Mouse (Mus musculus): ENCODE measurements around the gene Rsu1. TPM values are rescaled to one million over a fixed set of nuclear protein-coding genes. Genes with fewer than 3 reads are reported as not detected.

The Rsu1 gene
- polyA plus RNA-seq, 1 experiment from 2014 or later: 140 TPM

DNA sequence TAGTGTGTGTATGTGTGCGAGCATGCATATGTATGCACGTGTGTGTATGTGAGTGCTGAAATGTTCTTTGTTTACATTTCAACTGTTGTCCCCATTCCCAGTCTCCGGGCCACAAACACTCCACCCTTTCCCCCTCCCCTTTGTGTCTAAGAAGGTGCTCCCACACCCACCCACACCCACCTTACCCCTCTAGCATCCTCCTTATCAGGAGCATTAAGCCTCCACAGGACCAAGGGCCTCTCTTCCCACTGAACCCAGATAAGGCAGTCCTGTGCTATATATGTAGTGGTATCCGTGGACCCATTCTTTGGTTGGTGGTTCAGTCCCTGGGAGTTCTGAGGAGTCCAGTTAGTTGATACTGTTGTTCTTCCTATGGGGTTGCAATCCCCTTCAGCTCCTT, 226.7 kb downstream of the Rsu1 start:
- no peak overlapping the region for H3K4me2 ChIP-seq (ENCODE audit: low read depth, low read length)
- no peak overlapping the region for H3K4me3 ChIP-seq (ENCODE audit: low read depth, low read length)
- no peaks in the 10 kb centered on the region for H3K36me3 ChIP-seq (ENCODE audit: control insufficient read depth, insufficient read depth, low read length)
- no peaks in the 10 kb centered on the region for H3K27me3 ChIP-seq (replicated peaks; ENCODE audit: control insufficient read depth, insufficient read depth, low read length)
- H3K27ac ChIP-seq (replicated peaks; ENCODE audit: low read depth, low read length): no peak overlapping the region
- ATAC-seq (ENCODE audit: low read depth) (no peak), DNase-seq (ENCODE audit: low spot score) (no peak)
- H3K4me1 ChIP-seq (ENCODE audit: control insufficient read depth, insufficient read depth, low read length): no peaks in the 10 kb centered on the region
- H3K9me3 ChIP-seq (ENCODE audit: control insufficient read depth, low read length): 0 out of 2 replicates have a peak, but pooled peaks cover 4% of the 10 kb centered on the region
- WGBS: 91% methylated on average over 4 of the region's 4 CpGs
- H3K9ac ChIP-seq (ENCODE audit: low read depth, low read length): no peak overlapping the region

DNA sequence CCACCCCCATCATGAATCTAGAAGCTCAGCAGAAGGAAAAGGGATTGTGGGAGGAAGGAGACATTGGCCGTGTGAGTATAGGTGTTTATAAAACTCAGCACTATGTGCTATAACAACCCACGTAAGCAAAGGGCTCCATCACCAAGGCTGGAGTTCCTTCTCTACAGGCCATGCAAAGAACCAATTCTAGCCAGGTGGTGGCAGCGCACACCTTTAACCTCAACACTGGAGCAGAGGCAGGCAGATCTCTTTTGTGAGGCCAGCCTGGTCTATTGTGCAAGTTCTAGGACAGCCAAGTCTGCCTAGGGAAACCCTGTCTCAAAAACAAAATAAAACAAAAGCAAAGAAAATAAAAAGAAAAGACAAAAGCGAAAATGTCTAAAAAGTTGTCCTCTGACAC, 231.4 kb downstream of the Rsu1 start:
- no peak for ATAC-seq (ENCODE audit: low read depth)

DNA sequence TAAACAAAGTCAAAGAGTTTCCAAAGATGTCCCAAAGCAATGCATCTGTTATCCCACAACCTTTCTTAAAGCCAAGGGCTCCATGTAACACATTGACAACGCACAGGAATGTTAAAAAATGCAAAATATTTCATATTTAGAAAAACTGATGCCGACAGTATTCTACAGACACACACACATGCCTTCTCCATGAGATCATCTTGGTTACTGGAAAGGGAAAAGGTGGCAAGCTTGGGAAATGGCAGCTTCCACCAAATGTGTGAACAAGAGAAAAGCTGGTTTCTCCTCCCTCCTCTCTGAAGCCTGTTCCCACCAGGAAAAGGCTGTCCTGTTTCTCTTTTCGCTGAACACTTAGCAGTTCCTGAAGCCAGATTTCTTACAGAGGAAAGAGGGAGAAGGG, 232.4 kb downstream of the Rsu1 start:
- H3K9me3 ChIP-seq (ENCODE audit: control insufficient read depth, low read length): 0 out of 2 replicates have a peak, but pooled peaks cover 4% of the 10 kb centered on the region
- no peak overlapping the region for H3K9ac ChIP-seq (ENCODE audit: low read depth, low read length)
- no peak overlapping the region for H3K27ac ChIP-seq (replicated peaks; ENCODE audit: low read depth, low read length)
- no peaks in the 10 kb centered on the region for H3K4me1 ChIP-seq (ENCODE audit: control insufficient read depth, insufficient read depth, low read length)
- 46% methylated on average over 3 of the region's 3 CpGs for WGBS
- DNase-seq (ENCODE audit: low spot score): no peak
- no peaks in the 10 kb centered on the region for H3K36me3 ChIP-seq (ENCODE audit: control insufficient read depth, insufficient read depth, low read length)
- no peaks in the 10 kb centered on the region for H3K27me3 ChIP-seq (replicated peaks; ENCODE audit: control insufficient read depth, insufficient read depth, low read length)
- H3K4me2 ChIP-seq (ENCODE audit: low read depth, low read length): no peak overlapping the region
- H3K4me3 ChIP-seq (ENCODE audit: low read depth, low read length): no peak overlapping the region
- no peak for ATAC-seq (ENCODE audit: low read depth)

More for the DNA sequence above, 231.4 kb downstream of the Rsu1 start:
- Histone ChIP-seq H3K27me3 (replicated peaks; ENCODE audit: control insufficient read depth, insufficient read depth, low read length) (no peaks in the 10 kb centered on the region), H3K9me3 (ENCODE audit: control insufficient read depth, low read length) (0 out of 2 replicates have a peak, but pooled peaks cover 4% of the 10 kb centered on the region), H3K4me1 (ENCODE audit: control insufficient read depth, insufficient read depth, low read length) (no peaks in the 10 kb centered on the region), H3K36me3 (ENCODE audit: control insufficient read depth, insufficient read depth, low read length) (no peaks in the 10 kb centered on the region), H3K27ac (replicated peaks; ENCODE audit: low read depth, low read length) (no peak overlapping the region), H3K4me3 (ENCODE audit: low read depth, low read length) (no peak overlapping the region), H3K4me2 (ENCODE audit: low read depth, low read length) (no peak overlapping the region), H3K9ac (ENCODE audit: low read depth, low read length) (no peak overlapping the region)
- DNase-seq (ENCODE audit: low spot score): no peak
- 91% methylated on average over 4 of the region's 4 CpGs for WGBS

Other genes starting within 250 kb of the Rsu1 start
- 0.38 and 0.56 TPM in 2 replicates for gene Cubn, start 220.4 kb upstream of the Rsu1 start, polyA plus RNA-seq (2014; fragmentation: Nextera tagmentation; extraction: Ambion mirVana)